Mouse (Mus musculus) embryonic facial prominence, embryonic 12.5 days (tissue): ENCODE results near the gene Tm9sf1. TPM values are rescaled to one million over a fixed set of nuclear protein-coding genes. Genes with fewer than 3 reads are reported as not detected.
A peak's percentile ranks its signal among the peaks of the same experiment; 100 is the strongest.

Experiments
- ATAC-seq: fragments of 200-750 bp; cut with Nextera tagmentation; 2 replicates; pipeline ENCODE4 v1.8.0; 2017; ENCODE audit not compliant: insufficient number of reproducible peaks, insufficient read depth, low FRiP score, low TSS enrichment
- H3K27ac ChIP-seq: fragments of 300-500 bp; sonication (generic); 2 replicates; pipeline ENCODE4 v1.5.1; 2016; ENCODE audit warnings: mild to moderate bottlenecking
- H3K27me3 ChIP-seq: fragments of 300-500 bp; sonication (generic); 2 replicates; pipeline ENCODE4 v1.6.1; 2016; ENCODE audit warnings: mild to moderate bottlenecking, moderate library complexity
- H3K36me3 ChIP-seq: fragments of 300-500 bp; sonication (generic); 2 replicates; pipeline ENCODE4 v1.6.1; 2016; ENCODE audit warnings: mild to moderate bottlenecking
- H3K4me1 ChIP-seq: fragments of 300-500 bp; sonication (generic); 2 replicates; pipeline ENCODE4 v1.6.1; 2016
- H3K4me2 ChIP-seq: fragments of 300-500 bp; sonication (generic); replicated peaks from 2 replicates; pipeline ENCODE4 v1.6.1; 2016; ENCODE audit warnings: mild to moderate bottlenecking, moderate library complexity
- H3K4me3 ChIP-seq: fragments of 300-500 bp; sonication (generic); 2 replicates; pipeline ENCODE4 v1.5.1; 2016; ENCODE audit warnings: mild to moderate bottlenecking
- H3K9ac ChIP-seq: fragments of 300-500 bp; sonication (generic); 2 replicates; pipeline ENCODE4 v1.6.1; 2016; ENCODE audit warnings: mild to moderate bottlenecking, moderate library complexity
- H3K9me3 ChIP-seq: fragments of 300-500 bp; sonication (generic); 2 replicates; pipeline ENCODE4 v1.6.1; 2016; ENCODE audit warnings: mild to moderate bottlenecking, moderate library complexity
- WGBS: fragments of 180-500 bp; shearing (Covaris S2); methylation state at CpG from one replicate; pipeline ENCODE4 v1.1.7; 2016; 5-methylcytosine and 5-hydroxymethylcytosine counted together
- polyA plus RNA-seq: library from polyadenylated mRNA; unstranded; fragments of >200 nt; fragmentation: Nextera tagmentation; extraction: Ambion mirVana; gene quantifications from 2 replicates; pipeline ENCODE4 v1.2.1, GENCODE M21; 2016

Tm9sf1 gene
- polyA plus RNA-seq, 1 experiment from 2014 or later = 102 TPM

GRCm38 (mm10) chr14:55603633-55604576 is 39.7 kb downstream of the Tm9sf1 start:
- Histone ChIP-seq H3K36me3 (peaks cover 75% of the 10 kb centered on the region), H3K4me1 (peaks cover 11% of the 10 kb centered on the region; the same call in 1 of the 2 replicates), H3K4me2 (peak overlapping the region; percentile 50), H3K4me3 (peak overlapping the region; percentile 30), H3K27ac (peak overlapping the region; percentile 70), H3K9ac (peak overlapping the region; percentile 17; the same call in 1 of the 2 replicates), H3K27me3 (no peaks in the 10 kb centered on the region), H3K9me3 (no peaks in the 10 kb centered on the region)
- 13% methylated on average over 19 of the region's 19 CpGs for WGBS
- peak; percentile 80 for ATAC-seq

- H3K27ac ChIP-seq = peak within 1 kb of the TSS; percentile 70
- peak within 1 kb of the TSS; percentile 17; the same call in 1 of the 2 replicates for H3K9ac ChIP-seq
- peak within 1 kb of the TSS; percentile 30 for H3K4me3 ChIP-seq
- H3K27me3 ChIP-seq = no peaks in the 10 kb centered on the region
- ATAC-seq = no peak
- H3K9me3 ChIP-seq = no peaks in the 10 kb centered on the region
- peak within 1 kb of the TSS; percentile 50 for H3K4me2 ChIP-seq
- peaks cover 11% of the 10 kb centered on the region; the same call in 1 of the 2 replicates for H3K4me1 ChIP-seq
- H3K36me3 ChIP-seq = peaks cover 75% of the 10 kb centered on the region
- WGBS = 82% methylated on average over 7 of the region's 7 CpGs
Measured at GRCm38 (mm10) chr14:55603271-55603632, 40.4 kb downstream of the Tm9sf1 start, which contains the start of gene Irf9. Irf9 (plus strand) TSS chr14:55603571.

GRCm38 (mm10) chr14:55598521-55599390 is 44.9 kb downstream of the Tm9sf1 start:
- no peak for ATAC-seq
- H3K27me3 ChIP-seq = no peaks in the 10 kb centered on the region
- no peaks in the 10 kb centered on the region for H3K9me3 ChIP-seq
- H3K36me3 ChIP-seq = peaks cover 87% of the 10 kb centered on the region
- H3K9ac ChIP-seq = no peak overlapping the region
- peaks cover 5% of the 10 kb centered on the region; the same call in 1 of the 2 replicates for H3K4me1 ChIP-seq
- WGBS = 94% methylated on average over 21 of the region's 21 CpGs
- H3K4me2 ChIP-seq = no peak overlapping the region
- H3K4me3 ChIP-seq = no peak overlapping the region
- H3K27ac ChIP-seq = no peak overlapping the region

GRCm38 (mm10) chr14:55596036-55596690 is 47.4 kb downstream of the Tm9sf1 start:
- H3K4me2 ChIP-seq = no peak overlapping the region
- no peak overlapping the region for H3K4me3 ChIP-seq
- WGBS = 82% methylated on average over 13 of the region's 13 CpGs
- H3K36me3 ChIP-seq = peaks cover 66% of the 10 kb centered on the region
- H3K27ac ChIP-seq = no peak overlapping the region
- peaks cover 14% of the 10 kb centered on the region for H3K4me1 ChIP-seq
- no peaks in the 10 kb centered on the region for H3K9me3 ChIP-seq
- no peak for ATAC-seq
- H3K27me3 ChIP-seq = no peaks in the 10 kb centered on the region
- H3K9ac ChIP-seq = 0 out of 2 replicates have a peak overlapping the region, but pooled peaks have one; percentile 24

GRCm38 (mm10) chr14:55592226-55592625 is 51.4 kb downstream of the Tm9sf1 start:
- peak overlapping the region; percentile 71 for H3K4me3 ChIP-seq
- 3% methylated on average over 16 of the region's 16 CpGs for WGBS
- no peaks in the 10 kb centered on the region for H3K27me3 ChIP-seq
- peaks cover 23% of the 10 kb centered on the region for H3K4me1 ChIP-seq
- peaks cover 35% of the 10 kb centered on the region for H3K36me3 ChIP-seq
- H3K4me2 ChIP-seq = peak overlapping the region; percentile 88
- no peak for ATAC-seq
- H3K27ac ChIP-seq = peak overlapping the region; percentile 97; the same call in 1 of the 2 replicates
- no peaks in the 10 kb centered on the region for H3K9me3 ChIP-seq
- peak overlapping the region; percentile 77 for H3K9ac ChIP-seq

GRCm38 (mm10) chr14:55591331-55591891 is 52.2 kb downstream of the Tm9sf1 start, which contains the start of gene Rnf31:
Rnf31 (plus strand) TSS chr14:55591708.
- H3K4me2 ChIP-seq = peak within 1 kb of the TSS; percentile 88
- H3K27me3 ChIP-seq = no peaks in the 10 kb centered on the region
- no peaks in the 10 kb centered on the region for H3K9me3 ChIP-seq
- peak; percentile 91 for ATAC-seq
- H3K9ac ChIP-seq = peak within 1 kb of the TSS; percentile 77
- peaks cover 32% of the 10 kb centered on the region for H3K36me3 ChIP-seq
- peak within 1 kb of the TSS; percentile 71 for H3K4me3 ChIP-seq
- H3K4me1 ChIP-seq = peaks cover 23% of the 10 kb centered on the region
- H3K27ac ChIP-seq = peak within 1 kb of the TSS; percentile 97
- WGBS = under 1% methylated on average over 33 of the region's 33 CpGs

GRCm38 (mm10) chr14:55590748-55591330 is 52.8 kb downstream of the Tm9sf1 start, which contains the start of gene Psme2:
Psme2 (minus strand) TSS chr14:55591113.
- peak within 1 kb of the TSS; percentile 88 for H3K4me2 ChIP-seq
- peak within 1 kb of the TSS; percentile 97 for H3K27ac ChIP-seq
- 1% methylated on average over 22 of the region's 22 CpGs for WGBS
- peak within 1 kb of the TSS; percentile 77 for H3K9ac ChIP-seq
- ATAC-seq = peak; percentile 96
- peaks cover 23% of the 10 kb centered on the region for H3K4me1 ChIP-seq
- H3K36me3 ChIP-seq = peaks cover 26% of the 10 kb centered on the region
- no peaks in the 10 kb centered on the region for H3K9me3 ChIP-seq
- H3K27me3 ChIP-seq = no peaks in the 10 kb centered on the region
- H3K4me3 ChIP-seq = peak within 1 kb of the TSS; percentile 71

GRCm38 (mm10) chr14:55589771-55590448 is 53.7 kb downstream of the Tm9sf1 start:
- H3K27ac ChIP-seq = peak overlapping the region; percentile 97; the same call in 1 of the 2 replicates

GRCm38 (mm10) chr14:55589271-55589670 is 54.3 kb downstream of the Tm9sf1 start:
- Histone ChIP-seq H3K9ac (no peak overlapping the region), H3K9me3 (no peaks in the 10 kb centered on the region), H3K36me3 (peaks cover 10% of the 10 kb centered on the region), H3K27me3 (0 out of 2 replicates have a peak, but pooled peaks cover 2% of the 10 kb centered on the region), H3K4me2 (no peak overlapping the region), H3K27ac (no peak overlapping the region), H3K4me3 (no peak overlapping the region), H3K4me1 (peaks cover 29% of the 10 kb centered on the region)
- ATAC-seq = no peak
- WGBS = 92% methylated on average over 5 of the region's 5 CpGs

More at GRCm38 (mm10) chr14:55589771-55590448, 53.7 kb downstream of the Tm9sf1 start:
- no peaks in the 10 kb centered on the region for H3K9me3 ChIP-seq
- H3K4me3 ChIP-seq = peak overlapping the region; percentile 71
- 0 out of 2 replicates have a peak, but pooled peaks cover 2% of the 10 kb centered on the region for H3K27me3 ChIP-seq
- ATAC-seq = no peak
- peaks cover 17% of the 10 kb centered on the region for H3K36me3 ChIP-seq
- peak overlapping the region; percentile 73; the same call in 1 of the 2 replicates for H3K9ac ChIP-seq
- H3K4me1 ChIP-seq = peaks cover 24% of the 10 kb centered on the region
- peak overlapping the region; percentile 88 for H3K4me2 ChIP-seq
- WGBS = 83% methylated on average over 11 of the region's 11 CpGs

GRCm38 (mm10) chr14:55586149-55586548 is 57.5 kb downstream of the Tm9sf1 start:
- Histone ChIP-seq H3K27me3 (0 out of 2 replicates have a peak, but pooled peaks cover 2% of the 10 kb centered on the region), H3K9ac (no peak overlapping the region), H3K36me3 (peaks cover 15% of the 10 kb centered on the region), H3K4me2 (no peak overlapping the region), H3K4me3 (no peak overlapping the region), H3K4me1 (peaks cover 15% of the 10 kb centered on the region), H3K27ac (no peak overlapping the region), H3K9me3 (no peaks in the 10 kb centered on the region)
- WGBS = 88% methylated on average over 2 of the region's 2 CpGs
- ATAC-seq = no peak
